Mouse (Mus musculus) liver, embryonic 13.5 days (tissue): ENCODE data around the gene Gm10100. TPM values are rescaled to one million over a fixed set of nuclear protein-coding genes. Genes with fewer than 3 reads are reported as not detected.
"Not testable (repeated sequence)": the region's sequence is repeated elsewhere in the genome, so short reads cannot be mapped to it uniquely, and the experiment has no call there.

Experiments used
- ATAC-seq: fragments of 200-750 bp; cut with Nextera tagmentation; 2 replicates; pipeline ENCODE4 v1.8.0; 2017; ENCODE audit warnings: low read depth, mild to moderate bottlenecking, moderate number of reproducible peaks, moderate library complexity
- DNase-seq: peaks from one replicate; pipeline ENCODE4 v3.0.0; 2022
- H3K27ac ChIP-seq: fragments of 300-500 bp; sonication (generic); 2 replicates; pipeline ENCODE4 v1.5.1; 2015; ENCODE audit warnings: moderate library complexity, mild to moderate bottlenecking, inconsistent platforms
- H3K27me3 ChIP-seq: fragments of 300-500 bp; sonication (generic); 2 replicates; pipeline ENCODE4 v1.6.1; 2015; ENCODE audit warnings: mild to moderate bottlenecking, inconsistent platforms
- H3K36me3 ChIP-seq: fragments of 300-500 bp; sonication (generic); 2 replicates; pipeline ENCODE4 v1.6.1; 2015; ENCODE audit warnings: mild to moderate bottlenecking, inconsistent platforms
- H3K4me1 ChIP-seq: fragments of 300-500 bp; sonication (generic); replicated peaks from 2 replicates; pipeline ENCODE4 v1.6.1; 2015; ENCODE audit warnings: inconsistent platforms
- H3K4me2 ChIP-seq: fragments of 300-500 bp; sonication (generic); 2 replicates; pipeline ENCODE4 v1.6.1; 2015; ENCODE audit warnings: inconsistent platforms, mild to moderate bottlenecking, moderate library complexity
- H3K4me3 ChIP-seq: fragments of 300-500 bp; sonication (generic); replicated peaks from 2 replicates; pipeline ENCODE4 v1.5.1; 2015; ENCODE audit warnings: mild to moderate bottlenecking, inconsistent platforms
- H3K9ac ChIP-seq: fragments of 300-500 bp; sonication (generic); 2 replicates; pipeline ENCODE4 v1.6.1; 2015; ENCODE audit warnings: mild to moderate bottlenecking, inconsistent platforms
- H3K9me3 ChIP-seq: fragments of 300-500 bp; sonication (generic); replicated peaks from 2 replicates; pipeline ENCODE4 v1.6.1; 2016; ENCODE audit warnings: inconsistent platforms
- WGBS: fragments of 180-500 bp; shearing (Covaris S2); methylation state at CpG from one replicate; pipeline ENCODE4 v1.1.7; 2015; ENCODE audit not compliant: insufficient replicate concordance; 5-methylcytosine and 5-hydroxymethylcytosine counted together
- polyA plus RNA-seq: library from polyadenylated mRNA; unstranded; fragments of >200 nt; fragmentation: Nextera tagmentation; extraction: Ambion mirVana; gene quantifications from 2 replicates; pipeline ENCODE4 v1.2.1, GENCODE M21; 2015

The Gm10100 gene
- polyA plus RNA-seq, result not detected in 2 replicates

- Histone ChIP-seq H3K4me2 (no peak within 1 kb of the TSS), H3K4me1 (no peaks in the 10 kb centered on the region), H3K9ac (no peak within 1 kb of the TSS), H3K9me3 (no peaks in the 10 kb centered on the region), H3K27ac (no peak within 1 kb of the TSS), H3K4me3 (no peak within 1 kb of the TSS), H3K36me3 (no peaks in the 10 kb centered on the region), H3K27me3 (no peaks in the 10 kb centered on the region)
- ATAC-seq (no peak), DNase-seq (no peak)
- WGBS, result 26% methylated on average over 3 of the region's 3 CpGs
Observed at GRCm38 (mm10) chr10:77726186-77726585, at the start of gene Gm10100. TSS of gene Gm10100 (plus strand) at chr10:77726486.

- DNase-seq (no peak), ATAC-seq (no peak)
- H3K27me3 ChIP-seq, result peaks cover 77% of the 10 kb centered on the region
- WGBS, result 2% methylated on average over 35 of the region's 35 CpGs
- H3K36me3 ChIP-seq, result no peaks in the 10 kb centered on the region
- no peak overlapping the region for H3K4me3 ChIP-seq
- 0 out of 2 replicates have a peak overlapping the region, but pooled peaks have one; percentile 12 for H3K4me2 ChIP-seq
- H3K9me3 ChIP-seq, result no peaks in the 10 kb centered on the region
- H3K27ac ChIP-seq, result no peak overlapping the region
- H3K9ac ChIP-seq, result no peak overlapping the region
- H3K4me1 ChIP-seq, result peaks cover 5% of the 10 kb centered on the region; the same call in 1 of the 2 replicates
Observed at GRCm38 (mm10) chr10:77677562-77677961, 48.7 kb upstream of the Gm10100 start.

- no peaks in the 10 kb centered on the region for H3K36me3 ChIP-seq
- DNase-seq (no peak), ATAC-seq (no peak)
- no peaks in the 10 kb centered on the region for H3K9me3 ChIP-seq
- no peaks in the 10 kb centered on the region for H3K4me1 ChIP-seq
- H3K27ac ChIP-seq, result no peak overlapping the region
- H3K9ac ChIP-seq, result no peak overlapping the region
- WGBS, result 59% methylated on average over 7 of the region's 7 CpGs
- H3K4me2 ChIP-seq, result no peak overlapping the region
- no peak overlapping the region for H3K4me3 ChIP-seq
- H3K27me3 ChIP-seq, result peaks cover 95% of the 10 kb centered on the region
Observed at GRCm38 (mm10) chr10:77682994-77683393, 43.3 kb upstream of the Gm10100 start.

GRCm38 (mm10) chr10:77684181-77684580 is 42.1 kb upstream of the Gm10100 start:
- no peaks in the 10 kb centered on the region for H3K36me3 ChIP-seq
- no peaks in the 10 kb centered on the region for H3K4me1 ChIP-seq
- ATAC-seq, result no peak
- no peak overlapping the region for H3K4me2 ChIP-seq
- H3K27ac ChIP-seq, result no peak overlapping the region
- no peak overlapping the region for H3K4me3 ChIP-seq
- H3K9me3 ChIP-seq, result no peaks in the 10 kb centered on the region
- peaks cover 95% of the 10 kb centered on the region for H3K27me3 ChIP-seq
- no peak for DNase-seq
- 35% methylated on average over 8 of the region's 8 CpGs for WGBS
- no peak overlapping the region for H3K9ac ChIP-seq

- H3K4me1 ChIP-seq, result no peaks in the 10 kb centered on the region
- H3K9ac ChIP-seq, result no peak within 1 kb of the TSS
- no peaks in the 10 kb centered on the region for H3K36me3 ChIP-seq
- no peak within 1 kb of the TSS for H3K4me2 ChIP-seq
- no peak within 1 kb of the TSS for H3K27ac ChIP-seq
- H3K4me3 ChIP-seq, result no peak within 1 kb of the TSS
- ATAC-seq (no peak), DNase-seq (no peak)
- H3K9me3 ChIP-seq, result no peaks in the 10 kb centered on the region
- WGBS, result 6% methylated on average over 22 of the region's 22 CpGs
- H3K27me3 ChIP-seq, result peaks cover 87% of the 10 kb centered on the region
Observed at GRCm38 (mm10) chr10:77685895-77686664, 40.2 kb upstream of the Gm10100 start, which contains the start of gene Tspear. TSS of gene Tspear (plus strand) at chr10:77686569.

- H3K27me3 ChIP-seq, result peaks cover 86% of the 10 kb centered on the region
- WGBS, result 15% methylated on average over 10 of the region's 10 CpGs
- ATAC-seq (no peak), DNase-seq (no peak)
- H3K27ac ChIP-seq, result no peak overlapping the region
- H3K36me3 ChIP-seq, result no peaks in the 10 kb centered on the region
- H3K9me3 ChIP-seq, result no peaks in the 10 kb centered on the region
- H3K9ac ChIP-seq, result no peak overlapping the region
- no peak overlapping the region for H3K4me3 ChIP-seq
- no peak overlapping the region for H3K4me2 ChIP-seq
- H3K4me1 ChIP-seq, result no peaks in the 10 kb centered on the region
Observed at GRCm38 (mm10) chr10:77687021-77687420, 39.3 kb upstream of the Gm10100 start.

GRCm38 (mm10) chr10:77690356-77690807 is 35.9 kb upstream of the Gm10100 start, which contains the start of gene Gm19402:
TSS of gene Gm19402 (minus strand) at chr10:77690757.
- WGBS, result 56% methylated on average over 3 of the region's 3 CpGs
- not testable (repeated sequence) for H3K4me3 ChIP-seq, H3K9ac ChIP-seq, H3K27ac ChIP-seq, H3K9me3 ChIP-seq, ATAC-seq, DNase-seq, H3K4me1 ChIP-seq, H3K4me2 ChIP-seq, H3K36me3 ChIP-seq
- peaks cover 53% of the 10 kb centered on the region for H3K27me3 ChIP-seq

- 30% methylated on average over 4 of the region's 4 CpGs for WGBS
- Histone ChIP-seq H3K27ac (no peak within 1 kb of the TSS), H3K4me1 (no peaks in the 10 kb centered on the region), H3K36me3 (no peaks in the 10 kb centered on the region), H3K9me3 (no peaks in the 10 kb centered on the region), H3K27me3 (no peaks in the 10 kb centered on the region), H3K9ac (no peak within 1 kb of the TSS), H3K4me3 (no peak within 1 kb of the TSS), H3K4me2 (no peak within 1 kb of the TSS)
- no peak for DNase-seq
- no peak for ATAC-seq
Observed at GRCm38 (mm10) chr10:77697133-77697532, 29.2 kb upstream of the Gm10100 start, which contains the start of gene Gm9508. TSS of gene Gm9508 (minus strand) at chr10:77697233.

- Histone ChIP-seq H3K4me3 (no peak within 1 kb of the TSS), H3K9ac (no peak within 1 kb of the TSS), H3K4me2 (no peak within 1 kb of the TSS), H3K9me3 (no peaks in the 10 kb centered on the region; the same call in 1 of the 2 replicates), H3K4me1 (no peaks in the 10 kb centered on the region), H3K36me3 (no peaks in the 10 kb centered on the region), H3K27me3 (no peaks in the 10 kb centered on the region), H3K27ac (no peak within 1 kb of the TSS)
- DNase-seq (no peak), ATAC-seq (no peak)
- 54% methylated on average over 1 of the region's 1 CpGs for WGBS
Observed at GRCm38 (mm10) chr10:77706326-77706725, 20.0 kb upstream of the Gm10100 start, which contains the start of gene Gm10272. TSS of gene Gm10272 (plus strand) at chr10:77706626.

GRCm38 (mm10) chr10:77709831-77710230 is 16.5 kb upstream of the Gm10100 start:
- Histone ChIP-seq H3K27ac (no peak overlapping the region), H3K36me3 (no peaks in the 10 kb centered on the region), H3K4me3 (no peak overlapping the region), H3K9ac (no peak overlapping the region), H3K27me3 (no peaks in the 10 kb centered on the region), H3K4me2 (no peak overlapping the region), H3K9me3 (no peaks in the 10 kb centered on the region; the same call in 1 of the 2 replicates), H3K4me1 (no peaks in the 10 kb centered on the region)
- no peak for ATAC-seq
- no peak for DNase-seq
- WGBS, result 65% methylated on average over 3 of the region's 3 CpGs

- H3K4me3 ChIP-seq, ATAC-seq, H3K36me3 ChIP-seq: not testable (repeated sequence)
Observed at GRCm38 (mm10) chr10:77711157-77711556, 15.1 kb upstream of the Gm10100 start, which contains the start of gene Gm10024. TSS of gene Gm10024 (plus strand) at chr10:77711457.

More at GRCm38 (mm10) chr10:77711157-77711556, 15.1 kb upstream of the Gm10100 start, which contains the start of gene Gm10024:
- H3K9me3 ChIP-seq, H3K4me2 ChIP-seq, DNase-seq, H3K27me3 ChIP-seq, H3K27ac ChIP-seq, H3K4me1 ChIP-seq, H3K9ac ChIP-seq: not testable (repeated sequence)
